In genomic region chr9:123796174-123796573, GRCm38 (mm10) we compare ENCODE assay signal across 10 mouse cellular contexts. TPM values are rescaled to one million over a fixed set of nuclear protein-coding genes. Genes with fewer than 3 reads are reported as not detected.
DNase-seq lines count a peak whose midpoint lies in the region; ATAC-seq and TF ChIP-seq lines count a peak whose summit lies in the region.
"Had no signal": no experiment of that assay in that cellular context is flagged by ENCODE, and none has a peak within 500 bp of the region (broad histone marks: within the 10 kb centered on the region; RNA-seq: fewer than 3 reads in every experiment).

No protein-coding gene starts in this region.

- no peak overlapping the region for H3K27ac ChIP-seq in forebrain, embryonic 14.5 days (ENCODE audit: low read depth, low read length)
- no peak overlapping the region for H3K27ac ChIP-seq in forebrain, embryonic 16.5 days (ENCODE audit: low read length)
- H3K27ac ChIP-seq in ES-E14 (ENCODE audit: insufficient read depth, low read depth, low read length, poor library complexity, severe bottlenecking): no peak overlapping the region
- H3K27ac ChIP-seq: stomach, embryonic 15.5 days had no signal

- H3K4me2 ChIP-seq in forebrain, embryonic 14.5 days (ENCODE audit: low read length): no peak overlapping the region
- no peak overlapping the region for H3K4me2 ChIP-seq in forebrain, embryonic 16.5 days (ENCODE audit: low read length)
- H3K4me2 ChIP-seq: stomach, embryonic 15.5 days had no signal

- ATAC-seq in forebrain, embryonic 14.5 days: no peak
- no peak for ATAC-seq in forebrain, embryonic 16.5 days
- ATAC-seq in megakaryocyte, adult 5-6 weeks (ENCODE audit: poor library complexity, severe bottlenecking): peak; percentile 59; the same call in 1 of the 2 replicates

- intact Hi-C loops in heart, postnatal 10 days (cut with DNase I): loop anchor here (2.0 kb wide), 2 partner anchors 83 to 157 kb away; no protein-coding TSS in a partner anchor

- WGBS in forebrain, embryonic 14.5 days: 79% methylated on average over 3 of the region's 3 CpGs
- 72% methylated on average over 3 of the region's 3 CpGs for WGBS in forebrain, embryonic 16.5 days

- no peaks in the 10 kb centered on the region for H3K9me3 ChIP-seq in forebrain, embryonic 14.5 days (replicated peaks; ENCODE audit: control insufficient read depth, low read length)
- H3K9me3 ChIP-seq in forebrain, embryonic 16.5 days (ENCODE audit: control insufficient read depth, low read length): no peaks in the 10 kb centered on the region
- H3K9me3 ChIP-seq in ES-E14 (ENCODE audit: control insufficient read depth, insufficient read depth, low read depth, low read length): no peaks in the 10 kb centered on the region
- H3K9me3 ChIP-seq: stomach, embryonic 15.5 days had no signal

- peak; percentile 41 for DNase-seq in forebrain, embryonic 14.5 days (ENCODE audit: low spot score)
- peak; percentile 13 for DNase-seq in ES-E14 (ENCODE audit: low read depth, low spot score)
- peak; percentile 33 to 55 for DNase-seq in cerebellum, postnatal 25 days
- DNase-seq in heart, postnatal 10 days: peak; percentile 69 to 71
- DNase-seq in layer of hippocampus, postnatal 10 days (ENCODE audit: low spot score in 2 of 2): peak; percentile 40 to 56
- DNase-seq in skeletal muscle tissue, adult 2 months (ENCODE audit: low read depth, low spot score): peak; percentile 30

- in situ Hi-C loops in ES-E14 (cut with MboI; ENCODE audit: low sequenced_read_pairs in 2 of 2, unreplicated experiment in 2 of 2): no loop called here

- H3K4me3 ChIP-seq in forebrain, embryonic 14.5 days (ENCODE audit: low read depth, low read length): no peak overlapping the region
- no peak overlapping the region for H3K4me3 ChIP-seq in forebrain, embryonic 16.5 days (replicated peaks; ENCODE audit: low read length)
- no peak overlapping the region for H3K4me3 ChIP-seq in ES-E14 (ENCODE audit: insufficient read depth in 1 of 2, low read depth in 1 of 2, low read length in 2 of 2, poor library complexity in 1 of 2, severe bottlenecking in 1 of 2)
- H3K4me3 ChIP-seq: stomach, embryonic 15.5 days had no signal

- no peak overlapping the region for H3K9ac ChIP-seq in forebrain, embryonic 14.5 days (ENCODE audit: low read length)
- H3K9ac ChIP-seq in forebrain, embryonic 16.5 days (replicated peaks; ENCODE audit: low read depth, low read length): no peak overlapping the region
- no peak overlapping the region for H3K9ac ChIP-seq in ES-E14 (ENCODE audit: insufficient read depth, low read depth, low read length, poor library complexity, severe bottlenecking)
- H3K9ac ChIP-seq: stomach, embryonic 15.5 days had no signal

- H3K36me3 ChIP-seq in forebrain, embryonic 14.5 days (ENCODE audit: control insufficient read depth, insufficient read depth, low read length): peaks cover 50% of the 10 kb centered on the region
- peaks cover 3% of the 10 kb centered on the region; the same call in 1 of the 2 replicates for H3K36me3 ChIP-seq in forebrain, embryonic 16.5 days (ENCODE audit: control insufficient read depth, insufficient read depth)
- H3K36me3 ChIP-seq in ES-E14 (ENCODE audit: control insufficient read depth, insufficient read depth, low read length, poor library complexity, severe bottlenecking): 0 out of 2 replicates have a peak, but pooled peaks cover 2% of the 10 kb centered on the region

- no peaks in the 10 kb centered on the region for H3K27me3 ChIP-seq in forebrain, embryonic 14.5 days (replicated peaks; ENCODE audit: control insufficient read depth, insufficient read depth, low read length)
- no peaks in the 10 kb centered on the region for H3K27me3 ChIP-seq in forebrain, embryonic 16.5 days (replicated peaks; ENCODE audit: control insufficient read depth, insufficient read depth, low read length)
- H3K27me3 ChIP-seq: stomach, embryonic 15.5 days had no signal

- H3K4me1 ChIP-seq in forebrain, embryonic 14.5 days (ENCODE audit: control insufficient read depth, insufficient read depth, low read length): no peaks in the 10 kb centered on the region
- H3K4me1 ChIP-seq in forebrain, embryonic 16.5 days (replicated peaks; ENCODE audit: control insufficient read depth, insufficient read depth, low read length): no peaks in the 10 kb centered on the region
- H3K4me1 ChIP-seq in ES-E14 (ENCODE audit: control insufficient read depth in 2 of 2, insufficient read depth in 2 of 2, low read length in 2 of 2, poor library complexity in 1 of 2): no peaks in the 10 kb centered on the region
- H3K4me1 ChIP-seq: stomach, embryonic 15.5 days had no signal

TF ChIP-seq in ES-E14, 5 proteins besides CTCF, POLR2A, EP300 and RAD21:
- no peak for TF ChIP-seq HCFC1 (IDR thresholded peaks at IDR 0.05; ENCODE audit: borderline replicate concordance, insufficient read depth, low read length)
- peak; percentile 49; the same call in 1 of the 2 replicates for TF ChIP-seq ZC3H11A (IDR thresholded peaks at IDR 0.05; ENCODE audit: borderline replicate concordance, low read depth, low read length)

RNA-seq across cellular contexts. Expression of gene Cxcr6, which starts 10.1 kb away (rescaled TPM):
- 0.09 TPM in 1 of 2 replicates, not detected in the other for polyA plus RNA-seq in forebrain, embryonic 14.5 days (2014; fragmentation: Nextera tagmentation; extraction: Ambion mirVana)
- polyA plus RNA-seq in forebrain, embryonic 16.5 days (2015; fragmentation: Nextera tagmentation; extraction: Ambion mirVana): 0.12 and 0.18 TPM in 2 replicates
- total RNA-seq in ES-E14 (2012; rRNA removed): 0.16 and 1.3 TPM in 2 replicates
- not detected for total RNA-seq in heart, postnatal 10 days (2021)
- total RNA-seq in layer of hippocampus, postnatal 10 days (2021): not detected
- 1.4 and 3.7 TPM in 2 replicates for total RNA-seq in megakaryocyte, adult 5-6 weeks (2015)
- total RNA-seq in megakaryocyte, adult 5-6 weeks (2017): 0.89 and 2.7 TPM in 2 replicates
- total RNA-seq: layer of hippocampus, adult 8-10 months had no signal

RNA-seq across cellular contexts. Expression of gene Fyco1, which starts 55.5 kb away (rescaled TPM):
- 5.2 and 6.9 TPM in 2 replicates for polyA plus RNA-seq in forebrain, embryonic 14.5 days (2014; fragmentation: Nextera tagmentation; extraction: Ambion mirVana)
- polyA plus RNA-seq in forebrain, embryonic 16.5 days (2015; fragmentation: Nextera tagmentation; extraction: Ambion mirVana): 12.2 and 22.6 TPM in 2 replicates
- total RNA-seq in ES-E14 (2012; rRNA removed): 7.9 and 11.8 TPM in 2 replicates
- 100 to 1,000 TPM; 206 to 217 TPM for total RNA-seq in heart, postnatal 10 days (2021)
- total RNA-seq in layer of hippocampus, postnatal 10 days (2021): 10 to 100 TPM; 18.6 to 25.1 TPM
- 20.3 and 24.4 TPM in 2 replicates for total RNA-seq in megakaryocyte, adult 5-6 weeks (2015)
- total RNA-seq in megakaryocyte, adult 5-6 weeks (2017): 18.2 and 22.2 TPM in 2 replicates

Comparison
In these comparisons a context has a peak if more than half of its experiments do, and no peak if none do; other contexts are left out.
1. DNase-seq: peak in every context shown above with its lines; median percentile 70 in heart, postnatal 10 days; 48 in layer of hippocampus, postnatal 10 days; 44 in cerebellum, postnatal 25 days; 41 in forebrain, embryonic 14.5 days; 30 in skeletal muscle tissue, adult 2 months; 13 in ES-E14.
2. RNA of gene Fyco1, which starts 55.5 kb away (total RNA-seq): 206 to 217 TPM in heart, postnatal 10 days; 18.6 to 25.1 TPM in layer of hippocampus, postnatal 10 days, 18.2 to 24.4 TPM in megakaryocyte, adult 5-6 weeks and 7.9 to 11.8 TPM in ES-E14; every median in the first group is over 4 times any median in the second.